Mouse (Mus musculus): ENCODE measurements at regions not wholly inside any gene's neighbourhood (a gene's known extent, or its start where the extent isn't known, plus 50 kb on each side); places are given as distances from the start of the nearest gene placed in this dataset.

DNA sequence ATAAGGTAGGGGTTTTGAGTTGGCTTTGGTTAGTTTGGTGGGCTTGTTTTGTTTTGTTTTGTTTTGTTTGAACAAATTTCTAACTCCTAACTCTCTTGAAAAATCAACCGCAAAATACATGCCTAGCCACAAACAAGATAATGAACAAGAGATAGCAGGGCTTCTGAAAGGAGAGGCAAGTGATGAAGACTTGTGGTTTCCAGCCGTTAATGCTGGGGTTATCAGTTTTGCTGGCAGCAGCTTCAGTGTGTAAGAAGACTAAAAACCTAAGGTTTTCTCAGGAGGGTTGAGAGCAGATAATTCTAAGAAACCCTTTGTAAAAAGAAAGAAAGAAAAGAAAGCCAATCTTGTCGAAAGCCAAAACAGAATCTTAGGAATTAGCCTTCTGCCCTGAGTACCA is 115.6 kb downstream of the Dad1 start:
- TF ChIP-seq POLR2A (IDR thresholded peaks at IDR 0.05; ENCODE audit: borderline replicate concordance, extremely low read depth, low read depth, low read length) (no peak), CTCF (IDR thresholded peaks at IDR 0.05; ENCODE audit: insufficient read depth, low read length) (no peak)
